Mouse (Mus musculus) CH12.LX (cell line): ENCODE data around the gene Aaed1. TPM values are rescaled to one million over a fixed set of nuclear protein-coding genes. Genes with fewer than 3 reads are reported as not detected.

Experiments
- DNase-seq: peaks from one replicate; pipeline ENCODE4 v3.0.0-alpha.2; 2013; ENCODE audit errors: extremely low read depth
- H3K27ac ChIP-seq: 2 replicates; pipeline ENCODE4 v1.5.1; 2012; ENCODE audit warnings: low read depth, mild to moderate bottlenecking, control low read depth, moderate library complexity; ENCODE audit not compliant: insufficient read depth
- H3K27me3 ChIP-seq: replicated peaks from 2 replicates; pipeline ENCODE3; 2012; ENCODE audit warnings: inconsistent platforms
- H3K36me3 ChIP-seq, 2 experiments: replicated peaks in 1 of 2; 2 replicates each; pipeline versions ENCODE3 to v1.6.1; 2012; ENCODE audit warnings: inconsistent platforms in 1 of 2, low read length in 1 of 2, mild to moderate bottlenecking in 1 of 2, mixed read lengths in 1 of 2, moderate library complexity in 1 of 2; ENCODE audit not compliant: control insufficient read depth in 1 of 2, insufficient read depth in 1 of 2
- H3K4me1 ChIP-seq, 2 experiments: 2 replicates each; pipeline ENCODE4 v1.6.1; 2012; ENCODE audit warnings: inconsistent platforms in 1 of 2, moderate library complexity in 1 of 2; ENCODE audit not compliant: insufficient read depth in 2 of 2, control insufficient read depth in 1 of 2
- H3K4me2 ChIP-seq: 2 replicates; pipeline ENCODE4 v1.6.1; 2012; ENCODE audit warnings: low read depth, mild to moderate bottlenecking, control low read depth; ENCODE audit not compliant: poor library complexity, insufficient read depth, severe bottlenecking
- H3K4me3 ChIP-seq, 3 experiments: fragments of 150-350 bp in 1 of 3; sonication (generic) in 1 of 3; replicated peaks in 1 of 3; 2 replicates each; pipeline versions ENCODE3 to v1.5.1; 2011 to 2012; ENCODE audit warnings: low read depth in 2 of 3, low read length in 2 of 3, mild to moderate bottlenecking in 2 of 3, moderate library complexity in 2 of 3, control low read depth in 1 of 3, improper control_type of control experiment in 1 of 3, inconsistent platforms in 1 of 3, mixed read lengths in 1 of 3; ENCODE audit not compliant: poor library complexity in 1 of 3
- H3K79me2 ChIP-seq: replicated peaks from 2 replicates; pipeline ENCODE4 v1.6.1; 2012; ENCODE audit warnings: mild to moderate bottlenecking, moderate library complexity; ENCODE audit not compliant: control insufficient read depth, poor library complexity, insufficient read depth, severe bottlenecking; ENCODE audit errors: extremely low read depth
- H3K9ac ChIP-seq: 2 replicates; pipeline ENCODE4 v1.6.1; 2012; ENCODE audit warnings: low read depth, mild to moderate bottlenecking, control low read depth, moderate library complexity; ENCODE audit not compliant: insufficient read depth
- H3K9me3 ChIP-seq: replicated peaks from 2 replicates; pipeline ENCODE3; 2012; ENCODE audit warnings: low read length, inconsistent platforms, mixed read lengths
- BHLHE40 ChIP-seq: IDR thresholded peaks from 2 replicates; pipeline ENCODE4 v1.6.1; 2011; ENCODE audit warnings: mild to moderate bottlenecking, low read depth, low read length, improper control_type of control experiment
- CHD2 ChIP-seq: IDR thresholded peaks from 2 replicates; pipeline ENCODE4 v1.6.1; 2011; ENCODE audit warnings: low read length, improper control_type of control experiment
- EP300 ChIP-seq: IDR thresholded peaks from 2 replicates; pipeline ENCODE4 v1.6.1; 2011; ENCODE audit warnings: low read length, improper control_type of control experiment
- ETS1 ChIP-seq: conservative IDR thresholded peaks from 2 replicates; pipeline ENCODE4 v1.6.1; 2012; ENCODE audit warnings: low read depth, mild to moderate bottlenecking, inconsistent platforms, low read length, improper control_type of control experiment, moderate library complexity
- GABPA ChIP-seq: IDR thresholded peaks from 2 replicates; pipeline ENCODE4 v1.6.1; 2012; ENCODE audit warnings: low read depth, low read length, improper control_type of control experiment, inconsistent platforms; ENCODE audit not compliant: insufficient replicate concordance
- IRF4 ChIP-seq: IDR thresholded peaks from 2 replicates; pipeline ENCODE4 v1.6.1; 2014; ENCODE audit warnings: low read depth, mild to moderate bottlenecking, inconsistent platforms, low read length, improper control_type of control experiment
- JUND ChIP-seq: conservative IDR thresholded peaks from 2 replicates; pipeline ENCODE4 v1.6.1; 2011; ENCODE audit warnings: low read depth, low read length, improper control_type of control experiment
- KAT2A ChIP-seq: IDR thresholded peaks from 2 replicates; pipeline ENCODE4 v1.6.1; 2012; ENCODE audit warnings: low read length, improper control_type of control experiment, inconsistent platforms; ENCODE audit not compliant: insufficient replicate concordance
- MAZ ChIP-seq: IDR thresholded peaks from 2 replicates; pipeline ENCODE4 v1.6.1; 2012; ENCODE audit warnings: low read depth, mild to moderate bottlenecking, inconsistent platforms, low read length, improper control_type of control experiment, moderate library complexity
- MEF2A ChIP-seq: IDR thresholded peaks from 2 replicates; pipeline ENCODE4 v1.6.1; 2014; ENCODE audit warnings: low read depth, mild to moderate bottlenecking, inconsistent platforms, low read length, improper control_type of control experiment, borderline replicate concordance
- MYC ChIP-seq: IDR thresholded peaks from 2 replicates; pipeline ENCODE4 v1.6.1; 2011; ENCODE audit warnings: low read depth, mild to moderate bottlenecking, improper control_type of control experiment, low read length
- NELFE ChIP-seq: IDR thresholded peaks from 2 replicates; pipeline ENCODE4 v1.6.1; 2011; ENCODE audit warnings: low read depth, low read length, improper control_type of control experiment
- NRF1 ChIP-seq: IDR thresholded peaks from 2 replicates; pipeline ENCODE4 v1.6.1; 2014; ENCODE audit warnings: low read depth, mild to moderate bottlenecking, inconsistent platforms, low read length, improper control_type of control experiment, moderate library complexity
- PAX5 ChIP-seq: IDR thresholded peaks from 2 replicates; pipeline ENCODE4 v1.6.1; 2012; ENCODE audit warnings: low read length, inconsistent platforms, mixed read lengths
- POLR2AphosphoS2 ChIP-seq: IDR thresholded peaks from 2 replicates; pipeline ENCODE4 v1.6.1; 2011; ENCODE audit warnings: low read depth, low read length, improper control_type of control experiment
- RAD21 ChIP-seq: IDR thresholded peaks from 2 replicates; pipeline ENCODE4 v1.6.1; 2011; ENCODE audit warnings: low read depth, mild to moderate bottlenecking, low read length, improper control_type of control experiment, moderate library complexity
- SIN3A ChIP-seq: IDR thresholded peaks from 2 replicates; pipeline ENCODE4 v1.6.1; 2012; ENCODE audit warnings: low read length, improper control_type of control experiment, inconsistent platforms
- ZMIZ1 ChIP-seq: IDR thresholded peaks from 2 replicates; pipeline ENCODE4 v1.6.1; 2012; ENCODE audit warnings: low read depth, mild to moderate bottlenecking, inconsistent platforms, low read length, improper control_type of control experiment
- ZNF384 ChIP-seq: IDR thresholded peaks from 2 replicates; pipeline ENCODE4 v1.6.1; 2012; ENCODE audit warnings: low read depth, low read length, improper control_type of control experiment, inconsistent platforms
- dilution Hi-C: fragments of 300-500 bp; cut with MboI; formaldehyde crosslinking; loops from 2 replicates; pipeline ENCODE4 v1.14.3; 2020; ENCODE audit warnings: low sequenced_read_pairs; ENCODE audit not compliant: extremely low pct_unique_long_range_greater_than_20kb, extremely low pct_ligation_motif_present
- in situ Hi-C: fragments of 300-500 bp; cut with MboI; formaldehyde crosslinking; loops from 3 replicates; pipeline ENCODE4 v1.14.3; 2019; ENCODE audit warnings: low sequenced_read_pairs, low pct_ligation_motif_present, low pct_unique_long_range_greater_than_20kb, mixed read lengths
- polyA plus RNA-seq: library from polyadenylated mRNA; unstranded; fragments of >175 nt; gene quantifications from 2 replicates; pipeline ENCODE4 v1.2.1, GENCODE M21; 2012; ENCODE audit warnings: low read depth; ENCODE audit not compliant: insufficient read length
- total RNA-seq, 2 experiments: library from RNA; depleted of rRNA; stranded (reverse); fragments of 300-350 nt in 1 of 2; fragments of >200 nt in 1 of 2; gene quantifications; 2 replicates each; pipeline ENCODE4 v1.2.3; 2012 to 2014

Gene Aaed1
- total and polyA plus RNA-seq, 3 experiments, result 8.2 to 22.1 (median 12.2) TPM

DNA sequence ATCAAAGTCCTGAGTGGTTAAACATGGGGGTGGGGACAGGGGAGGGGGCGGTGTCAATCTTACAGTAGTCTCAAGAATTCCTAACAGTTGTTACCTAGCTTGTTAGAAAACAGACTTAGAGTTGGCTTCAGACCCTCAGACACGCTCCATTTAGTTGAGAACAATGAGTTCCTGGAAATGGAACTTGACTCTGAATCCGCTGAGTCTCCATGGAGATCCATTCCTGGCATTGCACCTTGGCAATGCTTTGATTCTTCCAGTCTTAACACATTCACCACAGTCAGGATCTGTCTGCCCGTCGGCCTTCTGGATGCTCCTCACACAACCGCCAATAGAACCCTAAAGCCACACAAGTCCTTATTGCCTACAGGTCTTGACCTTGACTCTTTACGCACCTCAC is 52.6 kb downstream of the Aaed1 start:
- in situ Hi-C loops, result no loop called here
- Histone ChIP-seq H3K79me2 (no peaks in the 10 kb centered on the region), H3K4me3 (no peak overlapping the region), H3K27ac (no peak overlapping the region), H3K9me3 (no peaks in the 10 kb centered on the region), H3K4me1 (peaks cover 0 to 3% of the 10 kb centered on the region in 2 experiments; a peak in 2 of 4 replicates), H3K9ac (no peak overlapping the region), H3K36me3 (peaks cover 0 to 3% of the 10 kb centered on the region in 2 experiments), H3K27me3 (no peaks in the 10 kb centered on the region), H3K4me2 (no peak overlapping the region)
- DNase-seq, result no peak
- dilution Hi-C loops, result no loop called here
- TF ChIP-seq ETS1, result no peak
- TF ChIP-seq GABPA, result no peak

- Histone ChIP-seq H3K4me2 (no peak overlapping the region), H3K36me3 (peaks cover 0 to 5% of the 10 kb centered on the region in 2 experiments), H3K4me3 (no peak overlapping the region), H3K79me2 (no peaks in the 10 kb centered on the region), H3K27ac (no peak overlapping the region), H3K27me3 (no peaks in the 10 kb centered on the region), H3K9ac (no peak overlapping the region), H3K4me1 (peaks cover 5 to 15% of the 10 kb centered on the region in 2 experiments; a peak in 3 of 4 replicates), H3K9me3 (no peaks in the 10 kb centered on the region)
- dilution Hi-C loops (no loop called here), in situ Hi-C loops (no loop called here)
- DNase-seq, result no peak
- no peak for TF ChIP-seq NELFE
- no peak for TF ChIP-seq POLR2AphosphoS2
- no peak for TF ChIP-seq ZNF384
- no peak for TF ChIP-seq PAX5
- no peak for TF ChIP-seq JUND
- TF ChIP-seq IRF4, result no peak
- TF ChIP-seq CHD2, result no peak
- no peak for TF ChIP-seq MEF2A
- TF ChIP-seq SIN3A, result no peak
- TF ChIP-seq BHLHE40, result no peak
- TF ChIP-seq GABPA, result no peak
- TF ChIP-seq RAD21, result no peak
- no peak for TF ChIP-seq ZMIZ1
- no peak for TF ChIP-seq EP300
- no peak for TF ChIP-seq MAZ
- no peak for TF ChIP-seq KAT2A
- TF ChIP-seq MYC, result no peak
- no peak for TF ChIP-seq NRF1
Measured at GRCm38 (mm10) chr13:64258516-64258821, 54.0 kb downstream of the Aaed1 start.
